Mouse (Mus musculus) intestine, postnatal 0 days (tissue): ENCODE results near the gene Preb. TPM values are rescaled to one million over a fixed set of nuclear protein-coding genes. Genes with fewer than 3 reads are reported as not detected.

Experiments
- ATAC-seq: fragments of 200-750 bp; cut with Nextera tagmentation; 2 replicates; pipeline ENCODE4 v1.8.0; 2017; ENCODE audit warnings: mild to moderate bottlenecking, moderate TSS enrichment, moderate library complexity
- H3K27ac ChIP-seq: fragments of 300-500 bp; sonication (generic); 2 replicates; pipeline ENCODE4 v1.5.1; 2014; ENCODE audit warnings: mild to moderate bottlenecking, low read depth, low read length, moderate library complexity
- H3K27me3 ChIP-seq: fragments of 300-500 bp; sonication (generic); replicated peaks from 2 replicates; pipeline ENCODE4 v1.6.1; 2014; ENCODE audit warnings: low read length, mixed read lengths; ENCODE audit not compliant: control insufficient read depth, insufficient read depth
- H3K36me3 ChIP-seq: fragments of 300-500 bp; sonication (generic); 2 replicates; pipeline ENCODE4 v1.6.1; 2014; ENCODE audit warnings: mild to moderate bottlenecking, moderate library complexity; ENCODE audit not compliant: control insufficient read depth, insufficient read depth
- H3K4me1 ChIP-seq: fragments of 300-500 bp; sonication (generic); replicated peaks from 2 replicates; pipeline ENCODE4 v1.6.1; 2014; ENCODE audit warnings: antibody characterized with exemption, low read length, mixed read lengths; ENCODE audit not compliant: control insufficient read depth, insufficient read depth
- H3K4me2 ChIP-seq: fragments of 300-500 bp; sonication (generic); replicated peaks from 2 replicates; pipeline ENCODE4 v1.6.1; 2014; ENCODE audit warnings: low read depth, mild to moderate bottlenecking, moderate library complexity
- H3K4me3 ChIP-seq: fragments of 300-500 bp; sonication (generic); 2 replicates; pipeline ENCODE4 v1.5.1; 2014; ENCODE audit warnings: low read depth, low read length
- H3K9ac ChIP-seq: fragments of 300-500 bp; sonication (generic); 2 replicates; pipeline ENCODE4 v1.6.1; 2014; ENCODE audit warnings: mild to moderate bottlenecking, low read depth, low read length
- H3K9me3 ChIP-seq: fragments of 300-500 bp; sonication (generic); 2 replicates; pipeline ENCODE4 v1.6.1; 2016; ENCODE audit warnings: mixed run types; ENCODE audit not compliant: control insufficient read depth
- CTCF ChIP-seq: sonication (generic); IDR thresholded peaks from 2 replicates; pipeline ENCODE4 v1.5.1; 2016; ENCODE audit warnings: low read depth, mild to moderate bottlenecking, control low read depth, antibody characterized with exemption, moderate library complexity
- WGBS: fragments of 180-500 bp; shearing (Covaris S2); extraction: QIAGEN DNeasy Blood & Tissue Kit; methylation state at CpG from one replicate; pipeline ENCODE4 v1.1.7; 2014; 5-methylcytosine and 5-hydroxymethylcytosine counted together
- polyA plus RNA-seq: library from polyadenylated mRNA; unstranded; fragments of >200 nt; fragmentation: Nextera tagmentation; extraction: Ambion mirVana; gene quantifications from 2 replicates; pipeline ENCODE4 v1.2.1, GENCODE M21; 2015

Gene Preb
- polyA plus RNA-seq, 1 experiment from 2014 or later: 150 TPM

- ATAC-seq: no peak
- WGBS: 39% methylated on average over 10 of the region's 10 CpGs
- Histone ChIP-seq H3K4me1 (0 out of 2 replicates have a peak, but pooled peaks cover 4% of the 10 kb centered on the region), H3K27ac (peak overlapping the region; percentile 77; the same call in 1 of the 2 replicates), H3K4me3 (peak overlapping the region; percentile 55), H3K27me3 (no peaks in the 10 kb centered on the region), H3K4me2 (peak overlapping the region; percentile 87), H3K36me3 (peaks cover 21% of the 10 kb centered on the region), H3K9me3 (no peaks in the 10 kb centered on the region), H3K9ac (peak overlapping the region; percentile 51; the same call in 1 of the 2 replicates)
- no peak for TF ChIP-seq CTCF
These were observed 37.5 kb downstream of the Preb start for GRCm38 (mm10) chr5:30922581-30923041.

DNA sequence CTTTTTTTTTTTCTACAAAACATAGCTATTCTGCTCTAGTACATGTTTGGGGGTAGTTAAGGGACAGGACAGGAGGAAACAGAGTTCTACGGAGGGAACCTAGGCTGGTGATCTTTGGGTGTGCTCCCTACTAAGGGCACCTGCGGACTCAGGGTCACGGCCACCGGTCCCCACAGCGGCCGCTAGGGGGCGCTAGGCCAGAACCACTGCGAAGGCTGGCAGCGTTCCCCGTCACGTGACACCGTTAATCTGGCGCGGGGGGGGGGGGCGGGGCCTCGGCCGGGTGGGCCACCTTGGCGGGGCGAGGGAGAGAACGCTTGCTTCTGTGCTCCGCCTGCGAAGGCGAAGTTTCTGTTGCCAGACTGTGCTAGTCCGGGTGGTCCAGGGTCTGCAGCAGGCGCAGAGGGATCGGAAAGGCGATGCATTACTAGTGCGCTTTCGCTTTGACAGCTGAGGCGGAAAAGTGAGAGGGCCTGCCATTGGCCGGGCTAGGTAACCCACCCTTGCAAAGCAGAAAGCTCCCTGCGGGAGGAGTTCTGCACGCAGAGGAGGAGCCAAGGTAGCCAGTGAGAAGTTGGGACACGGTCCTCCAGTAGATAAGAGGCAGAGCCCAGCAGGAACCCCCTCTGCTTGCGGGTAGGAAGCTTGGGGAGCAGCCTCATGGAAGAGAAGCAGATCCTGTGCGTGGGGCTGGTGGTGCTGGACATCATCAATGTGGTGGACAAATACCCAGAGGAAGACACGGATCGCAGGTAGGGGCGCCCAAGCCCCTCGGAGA lies 38.7 kb downstream of the Preb start, which contains the start of gene Khk:
Khk (plus strand) TSS at position 176 of the 778 bp plus-strand sequence.
- H3K36me3 ChIP-seq: peaks cover 25% of the 10 kb centered on the region
- peak; percentile 79 for ATAC-seq
- H3K4me1 ChIP-seq: 0 out of 2 replicates have a peak, but pooled peaks cover 4% of the 10 kb centered on the region
- H3K4me2 ChIP-seq: peak within 1 kb of the TSS; percentile 87
- peak within 1 kb of the TSS; percentile 77 for H3K27ac ChIP-seq
- 1% methylated on average over 35 of the region's 40 CpGs for WGBS
- TF ChIP-seq CTCF: peak; percentile 87
- H3K4me3 ChIP-seq: peak within 1 kb of the TSS; percentile 55
- no peaks in the 10 kb centered on the region for H3K9me3 ChIP-seq
- H3K9ac ChIP-seq: peak within 1 kb of the TSS; percentile 51
- no peaks in the 10 kb centered on the region for H3K27me3 ChIP-seq

- Histone ChIP-seq H3K4me3 (peak overlapping the region; percentile 55), H3K27me3 (no peaks in the 10 kb centered on the region), H3K4me2 (peak overlapping the region; percentile 87), H3K9me3 (no peaks in the 10 kb centered on the region), H3K4me1 (0 out of 2 replicates have a peak, but pooled peaks cover 4% of the 10 kb centered on the region), H3K27ac (peak overlapping the region; percentile 68; the same call in 1 of the 2 replicates), H3K9ac (peak overlapping the region; percentile 34; the same call in 1 of the 2 replicates), H3K36me3 (peaks cover 25% of the 10 kb centered on the region)
- TF ChIP-seq CTCF: no peak
- WGBS: 25% methylated on average over 19 of the region's 19 CpGs
- ATAC-seq: peak; percentile 31
These were observed 39.5 kb downstream of the Preb start for GRCm38 (mm10) chr5:30920621-30921020.

GRCm38 (mm10) chr5:30919831-30920614 lies 40.1 kb downstream of the Preb start:
- 0 out of 2 replicates have a peak, but pooled peaks cover 4% of the 10 kb centered on the region for H3K4me1 ChIP-seq
- H3K9me3 ChIP-seq: no peaks in the 10 kb centered on the region
- 67% methylated on average over 11 of the region's 11 CpGs for WGBS
- peak overlapping the region; percentile 68; the same call in 1 of the 2 replicates for H3K27ac ChIP-seq
- H3K4me2 ChIP-seq: peak overlapping the region; percentile 87
- H3K27me3 ChIP-seq: no peaks in the 10 kb centered on the region
- H3K9ac ChIP-seq: no peak overlapping the region
- no peak for TF ChIP-seq CTCF
- no peak for ATAC-seq
- peaks cover 25% of the 10 kb centered on the region for H3K36me3 ChIP-seq
- 0 out of 2 replicates have a peak overlapping the region, but pooled peaks have one; percentile 55 for H3K4me3 ChIP-seq

GRCm38 (mm10) chr5:30918691-30919090 lies 41.5 kb downstream of the Preb start:
- Histone ChIP-seq H3K4me1 (0 out of 2 replicates have a peak, but pooled peaks cover 4% of the 10 kb centered on the region), H3K4me2 (no peak overlapping the region), H3K9ac (no peak overlapping the region), H3K4me3 (no peak overlapping the region), H3K27me3 (no peaks in the 10 kb centered on the region), H3K36me3 (peaks cover 25% of the 10 kb centered on the region), H3K27ac (no peak overlapping the region), H3K9me3 (no peaks in the 10 kb centered on the region)
- WGBS: 82% methylated on average over 8 of the region's 8 CpGs
- no peak for TF ChIP-seq CTCF
- ATAC-seq: no peak
